Mouse (Mus musculus) lung, embryonic 15.5 days (tissue): ENCODE measurements around the gene Hddc2. TPM values are rescaled to one million over a fixed set of nuclear protein-coding genes. Genes with fewer than 3 reads are reported as not detected.
"Not testable (repeated sequence)": the region's sequence is repeated elsewhere in the genome, so short reads cannot be mapped to it uniquely, and the experiment has no call there.

ENCODE experiments used
- ATAC-seq: fragments of 200-750 bp; cut with Nextera tagmentation; 2 replicates; pipeline ENCODE4 v1.8.0; 2017; ENCODE audit warnings: moderate number of reproducible peaks, borderline replicate concordance; ENCODE audit not compliant: low FRiP score, low TSS enrichment; ENCODE audit errors: extremely low read depth
- H3K27ac ChIP-seq: fragments of 300-500 bp; sonication (generic); 2 replicates; pipeline ENCODE4 v1.5.1; 2015; ENCODE audit warnings: moderate library complexity, mild to moderate bottlenecking, inconsistent platforms
- H3K27me3 ChIP-seq: fragments of 300-500 bp; sonication (generic); 2 replicates; pipeline ENCODE4 v1.6.1; 2015; ENCODE audit warnings: inconsistent platforms
- H3K36me3 ChIP-seq: fragments of 300-500 bp; sonication (generic); 2 replicates; pipeline ENCODE4 v1.6.1; 2015; ENCODE audit warnings: inconsistent platforms
- H3K4me1 ChIP-seq: fragments of 300-500 bp; sonication (generic); 2 replicates; pipeline ENCODE4 v1.6.1; 2015; ENCODE audit warnings: inconsistent platforms
- H3K4me2 ChIP-seq: fragments of 300-500 bp; sonication (generic); 2 replicates; pipeline ENCODE4 v1.6.1; 2015; ENCODE audit warnings: inconsistent platforms, mild to moderate bottlenecking, moderate library complexity
- H3K4me3 ChIP-seq: fragments of 300-500 bp; sonication (generic); 2 replicates; pipeline ENCODE4 v1.5.1; 2015; ENCODE audit warnings: mild to moderate bottlenecking, inconsistent platforms
- H3K9ac ChIP-seq: fragments of 300-500 bp; sonication (generic); 2 replicates; pipeline ENCODE4 v1.6.1; 2015; ENCODE audit warnings: inconsistent platforms
- H3K9me3 ChIP-seq: fragments of 300-500 bp; sonication (generic); 2 replicates; pipeline ENCODE4 v1.6.1; 2016; ENCODE audit warnings: inconsistent platforms
- WGBS: fragments of 180-500 bp; shearing (Covaris S2); methylation state at CpG from one replicate; pipeline ENCODE4 v1.1.7; 2015; 5-methylcytosine and 5-hydroxymethylcytosine counted together
- polyA plus RNA-seq: library from polyadenylated mRNA; unstranded; fragments of >200 nt; fragmentation: Nextera tagmentation; extraction: Ambion mirVana; gene quantifications from 2 replicates; pipeline ENCODE4 v1.2.1, GENCODE M21; 2015

The Hddc2 gene
- polyA plus RNA-seq, 1 experiment from 2014 or later = 55.1 TPM

GRCm38 (mm10) chr10:31359749-31360148 is 46.6 kb downstream of the Hddc2 start:
- 73% methylated on average over 4 of the region's 4 CpGs for WGBS
- no peak for ATAC-seq
- Histone ChIP-seq H3K9me3 (no peaks in the 10 kb centered on the region), H3K4me3 (no peak overlapping the region), H3K27ac (no peak overlapping the region), H3K36me3 (no peaks in the 10 kb centered on the region), H3K9ac (no peak overlapping the region), H3K4me1 (no peaks in the 10 kb centered on the region), H3K4me2 (no peak overlapping the region), H3K27me3 (no peaks in the 10 kb centered on the region)

DNA sequence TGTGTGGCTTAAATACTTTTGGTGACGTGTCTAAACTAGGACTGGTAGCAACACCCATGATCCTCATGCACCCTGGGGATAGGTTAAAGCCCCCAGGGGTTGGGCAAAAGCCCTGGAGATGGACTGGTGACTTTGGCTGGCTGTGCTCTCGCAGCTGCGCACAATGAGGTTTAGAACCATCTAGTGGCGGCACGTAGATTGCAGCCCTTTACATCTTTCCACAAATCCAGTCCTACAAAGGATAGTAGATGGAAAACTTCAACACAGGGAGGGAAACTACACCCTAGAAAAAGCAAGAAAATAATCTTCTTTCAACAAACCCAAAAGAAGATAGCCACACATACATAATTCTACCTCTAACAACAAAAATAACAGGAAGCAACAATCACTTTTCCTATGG is 57.0 kb downstream of the Hddc2 start:
- H3K4me3 ChIP-seq, H3K36me3 ChIP-seq, H3K9me3 ChIP-seq, H3K9ac ChIP-seq, H3K27ac ChIP-seq, H3K4me1 ChIP-seq, H3K4me2 ChIP-seq, H3K27me3 ChIP-seq, ATAC-seq: not testable (repeated sequence)
- WGBS = 11% methylated on average over 4 of the region's 5 CpGs

Other genes with a start within 250 kb of the Hddc2 start
- gene Tpd52l1, start 132.6 kb downstream of the Hddc2 start, polyA plus RNA-seq = 21.3 and 21.5 TPM in 2 replicates